Mouse (Mus musculus): ENCODE measurements at regions not wholly inside any gene's neighbourhood (a gene's known extent, or its start where the extent isn't known, plus 50 kb on each side); places are given as distances from the start of the nearest gene placed in this dataset.

GRCm38 (mm10) chr2:173420481-173420880 is 101.9 kb upstream of the 1700021F07Rik start:
- no peak for DNase-seq

GRCm38 (mm10) chr2:173424875-173425274 is 97.5 kb upstream of the 1700021F07Rik start:
- DNase-seq = no peak

GRCm38 (mm10) chr2:173425754-173426153 is 96.6 kb upstream of the 1700021F07Rik start:
- DNase-seq = no peak

GRCm38 (mm10) chr2:173426191-173427065 is 96.0 kb upstream of the 1700021F07Rik start:
- no peak for DNase-seq

- DNase-seq = no peak
Observed at GRCm38 (mm10) chr2:173427888-173428450, 94.4 kb upstream of the 1700021F07Rik start.

GRCm38 (mm10) chr2:173431841-173432240 is 90.5 kb upstream of the 1700021F07Rik start:
- no peak for DNase-seq

GRCm38 (mm10) chr2:173432258-173432657 is 90.1 kb upstream of the 1700021F07Rik start:
- DNase-seq = no peak

- DNase-seq = no peak
Observed at GRCm38 (mm10) chr2:173432886-173433624, 89.3 kb upstream of the 1700021F07Rik start.

- no peak for DNase-seq
Observed at GRCm38 (mm10) chr2:173436580-173436979, 85.8 kb upstream of the 1700021F07Rik start.

- DNase-seq = no peak
Observed at GRCm38 (mm10) chr2:173439031-173439430, 83.4 kb upstream of the 1700021F07Rik start.

GRCm38 (mm10) chr2:173442056-173442455 is 80.3 kb upstream of the 1700021F07Rik start:
- DNase-seq = no peak

GRCm38 (mm10) chr2:173443262-173443661 is 79.1 kb upstream of the 1700021F07Rik start:
- no peak for DNase-seq

- DNase-seq = no peak
Observed at GRCm38 (mm10) chr2:173444386-173444785, 78.0 kb upstream of the 1700021F07Rik start.

GRCm38 (mm10) chr2:173445039-173445438 is 77.3 kb upstream of the 1700021F07Rik start:
- DNase-seq = no peak

- DNase-seq = no peak
Observed at GRCm38 (mm10) chr2:173448546-173449187, 73.7 kb upstream of the 1700021F07Rik start.

GRCm38 (mm10) chr2:173449198-173449597 is 73.2 kb upstream of the 1700021F07Rik start:
- DNase-seq = no peak

- DNase-seq = no peak
Observed at GRCm38 (mm10) chr2:173451993-173452481, 70.3 kb upstream of the 1700021F07Rik start.

GRCm38 (mm10) chr2:173452800-173453199 is 69.6 kb upstream of the 1700021F07Rik start:
- DNase-seq = no peak

GRCm38 (mm10) chr2:173453569-173454405 is 68.6 kb upstream of the 1700021F07Rik start:
- DNase-seq = no peak

GRCm38 (mm10) chr2:173454741-173455140 is 67.6 kb upstream of the 1700021F07Rik start:
- no peak for DNase-seq

- DNase-seq = no peak
Observed at GRCm38 (mm10) chr2:173455216-173455615, 67.2 kb upstream of the 1700021F07Rik start.

- DNase-seq = no peak
Observed at GRCm38 (mm10) chr2:173456083-173456482, 66.3 kb upstream of the 1700021F07Rik start.

All from cerebellum, adult 9-10 months (tissue).